Mouse (Mus musculus) stomach, postnatal 0 days (tissue): ENCODE results near the gene Npdc1.

Experiments
- CTCF ChIP-seq: IDR thresholded peaks from 2 replicates; pipeline ENCODE4 v1.5.1; 2016; ENCODE audit warnings: antibody characterized with exemption, low read depth, mild to moderate bottlenecking, moderate library complexity
- EP300 ChIP-seq: optimal IDR thresholded peaks from 2 replicates; pipeline ENCODE3; 2016; ENCODE audit warnings: antibody characterized with exemption

GRCm38 (mm10) chr2:25442682-25443081 is 43.5 kb downstream of the Npdc1 start:
- TF ChIP-seq CTCF (no peak), EP300 (no peak)
